Mouse (Mus musculus) embryo, embryonic 11.5 days (tissue): ENCODE results near the gene Ugt1a6b.
"Not testable (repeated sequence)": the region's sequence is repeated elsewhere in the genome, so short reads cannot be mapped to it uniquely, and the experiment has no call there.

ENCODE experiments used
- DNase-seq: peaks from one replicate; pipeline ENCODE4 v3.0.0-alpha.2; 2012; ENCODE audit warnings: low read depth, low spot score

The Ugt1a6b gene

GRCm38 (mm10) chr1:88197443-88197842 lies 94.4 kb downstream of the Ugt1a6b start:
- no peak for DNase-seq

GRCm38 (mm10) chr1:88199996-88200395 lies 96.9 kb downstream of the Ugt1a6b start:
- DNase-seq: no peak

DNA sequence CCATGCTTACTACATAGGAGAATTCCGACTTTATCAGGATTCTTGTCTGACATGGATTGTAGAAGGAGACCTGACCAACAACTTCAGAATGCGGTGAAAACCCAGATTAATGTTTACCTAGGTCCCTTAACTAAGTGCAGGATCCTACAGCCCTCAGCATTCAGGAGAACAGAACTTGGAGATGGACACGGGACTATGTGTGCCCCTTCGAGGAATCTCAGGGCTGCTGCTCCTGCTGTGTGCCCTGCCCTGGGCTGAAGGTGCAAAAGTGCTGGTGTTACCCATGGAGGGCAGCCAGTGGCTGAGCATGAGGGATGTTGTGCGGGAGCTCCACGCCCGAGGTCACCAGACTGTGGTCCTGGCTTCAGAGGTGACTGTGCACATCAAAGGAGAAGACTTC lies 97.4 kb downstream of the Ugt1a6b start, which contains the start of gene Ugt1a2:
Gene Ugt1a2 (plus strand): TSS at position 146 of the 400 bp plus-strand sequence.
- no peak for DNase-seq

GRCm38 (mm10) chr1:88205294-88205922 lies 102.4 kb downstream of the Ugt1a6b start, which contains the start of gene Dnajb3:
TSS of gene Dnajb3 (minus strand) at chr1:88205782.
- DNase-seq: peak; percentile 73

GRCm38 (mm10) chr1:88206843-88207479 lies 103.9 kb downstream of the Ugt1a6b start:
- DNase-seq: no peak

GRCm38 (mm10) chr1:88211812-88212211 lies 108.8 kb downstream of the Ugt1a6b start, which contains the start of gene Ugt1a1:
TSS of gene Ugt1a1 (plus strand) at chr1:88211959.
- no peak for DNase-seq

DNA sequence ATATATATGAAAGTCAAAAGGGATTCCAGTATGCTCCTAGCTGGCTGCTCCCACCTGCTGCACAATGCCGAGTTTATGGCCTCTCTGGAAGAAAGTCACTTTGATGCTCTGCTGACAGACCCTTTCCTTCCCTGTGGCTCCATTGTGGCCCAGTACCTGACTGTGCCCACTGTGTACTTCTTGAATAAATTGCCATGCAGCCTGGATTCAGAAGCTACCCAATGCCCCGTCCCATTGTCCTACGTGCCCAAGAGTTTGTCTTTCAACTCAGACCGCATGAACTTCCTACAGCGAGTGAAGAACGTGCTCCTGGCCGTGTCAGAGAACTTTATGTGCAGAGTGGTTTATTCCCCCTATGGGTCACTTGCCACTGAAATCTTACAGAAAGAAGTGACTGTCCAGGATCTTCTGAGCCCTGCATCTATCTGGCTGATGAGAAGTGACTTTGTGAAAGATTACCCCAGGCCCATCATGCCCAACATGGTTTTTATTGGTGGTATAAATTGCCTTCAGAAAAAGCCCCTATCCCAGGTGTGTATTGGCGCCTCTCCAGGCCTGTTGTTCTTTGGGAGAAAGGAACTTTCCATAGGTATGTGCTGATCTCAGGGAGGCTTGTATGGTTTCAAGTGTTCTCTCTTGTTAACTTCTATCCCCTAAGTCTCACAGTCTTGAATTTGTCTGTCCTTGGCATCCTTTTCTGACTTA lies 109.4 kb downstream of the Ugt1a6b start:
- no peak for DNase-seq

DNA sequence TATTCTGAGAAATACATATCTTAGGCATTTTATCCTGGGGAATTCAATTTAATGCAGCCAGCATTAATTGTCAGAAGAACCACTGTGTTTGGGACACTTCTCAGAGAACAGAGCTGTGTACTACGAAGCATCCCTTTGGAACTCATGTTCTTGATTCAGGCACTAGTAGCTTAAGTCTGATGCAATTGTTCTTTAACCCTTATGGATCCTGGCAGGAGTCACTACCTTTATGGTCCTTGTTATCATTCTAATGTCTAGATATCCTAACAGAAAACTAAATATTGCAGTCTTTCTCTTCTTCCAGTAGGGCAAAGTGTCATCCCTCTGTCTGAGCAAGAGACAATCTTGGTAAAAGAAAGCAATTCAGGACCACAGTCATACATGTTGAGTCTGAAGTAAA lies 110.0 kb downstream of the Ugt1a6b start:
- no peak for DNase-seq

- DNase-seq: no peak
These were observed 110.9 kb downstream of the Ugt1a6b start for GRCm38 (mm10) chr1:88213766-88214461.

DNA sequence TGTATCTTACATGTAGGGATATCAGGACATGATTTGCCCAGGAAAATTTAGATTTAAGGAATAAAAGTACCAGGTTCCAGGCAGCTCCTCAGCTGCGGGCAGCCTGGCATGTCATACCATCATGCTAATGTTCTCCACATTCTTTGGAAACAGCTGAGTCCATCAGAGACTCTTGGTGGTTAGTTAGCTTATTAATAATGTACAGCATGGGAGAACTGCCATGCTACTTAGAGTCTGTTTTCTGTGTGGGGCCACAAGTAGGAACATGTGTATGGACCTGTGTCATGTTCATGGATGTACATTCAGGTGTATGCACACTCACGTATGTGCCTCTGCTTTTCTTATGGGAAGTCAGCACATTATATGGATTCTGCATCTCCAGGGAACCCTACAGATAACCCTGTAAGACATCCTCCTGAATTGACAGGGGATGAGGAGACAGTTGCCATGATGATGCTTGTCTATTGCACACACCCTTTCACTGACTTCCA lies 111.5 kb downstream of the Ugt1a6b start:
- no peak for DNase-seq

- no peak for DNase-seq
These were observed 112.7 kb downstream of the Ugt1a6b start for GRCm38 (mm10) chr1:88215466-88216380.

- DNase-seq: no peak
These were observed 113.5 kb downstream of the Ugt1a6b start for GRCm38 (mm10) chr1:88216551-88216950.

- no peak for DNase-seq
These were observed 114.1 kb downstream of the Ugt1a6b start for GRCm38 (mm10) chr1:88217144-88217543.

GRCm38 (mm10) chr1:88217576-88217975 lies 114.5 kb downstream of the Ugt1a6b start:
- DNase-seq: no peak

- DNase-seq: no peak
These were observed 115.0 kb downstream of the Ugt1a6b start for GRCm38 (mm10) chr1:88218051-88218450.

DNA sequence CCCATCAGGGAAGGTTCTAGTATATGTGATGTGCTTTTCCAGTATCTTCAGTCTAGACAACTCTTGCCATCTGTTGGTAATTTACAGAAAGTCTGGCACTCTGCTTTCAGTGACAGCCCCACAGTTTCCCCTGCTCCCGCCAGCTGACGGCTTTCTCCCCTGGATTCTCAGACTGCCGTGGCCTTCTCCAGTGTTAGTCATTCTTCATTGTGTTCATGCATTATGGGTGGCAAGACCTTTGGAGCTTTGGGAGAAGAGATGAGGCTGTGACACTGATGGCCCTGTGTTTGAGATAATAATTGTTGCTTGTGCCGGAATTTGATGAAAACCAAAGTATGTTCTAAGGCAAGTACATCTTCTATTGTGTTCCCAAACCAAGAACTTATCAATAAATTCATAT lies 115.5 kb downstream of the Ugt1a6b start:
- DNase-seq: no peak

- DNase-seq: no peak
These were observed 116.0 kb downstream of the Ugt1a6b start for GRCm38 (mm10) chr1:88219054-88219453.

- no peak for DNase-seq
These were observed 117.3 kb downstream of the Ugt1a6b start for GRCm38 (mm10) chr1:88220336-88220735.

DNA sequence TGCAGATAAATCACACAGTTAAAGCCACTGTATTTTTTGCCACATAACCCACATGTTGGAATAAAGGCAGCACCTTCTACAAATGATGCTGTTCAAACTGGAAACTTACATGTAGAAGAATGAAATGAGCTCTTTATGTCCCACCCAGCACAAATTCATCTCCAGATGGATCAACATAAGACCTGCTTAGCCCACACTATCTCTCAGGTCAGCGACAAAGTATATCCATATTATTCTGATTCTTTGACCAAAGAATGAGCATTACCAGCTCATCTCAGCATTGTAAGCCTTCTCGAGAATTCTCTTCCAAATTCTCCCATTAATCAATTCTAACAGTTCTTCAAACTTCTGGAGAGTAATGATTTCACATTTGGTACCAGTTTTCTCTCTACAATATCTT lies 119.2 kb downstream of the Ugt1a6b start:
- DNase-seq: no peak

GRCm38 (mm10) chr1:88223011-88223515 lies 120.0 kb downstream of the Ugt1a6b start:
- DNase-seq: not testable (repeated sequence)
